Mouse (Mus musculus) MEL (cell line): ENCODE results near the gene Hist1h2be. TPM values are rescaled to one million over a fixed set of nuclear protein-coding genes. Genes with fewer than 3 reads are reported as not detected.
A peak's percentile ranks its signal among the peaks of the same experiment; 100 is the strongest.
"Not testable (repeated sequence)": the region's sequence is repeated elsewhere in the genome, so short reads cannot be mapped to it uniquely, and the experiment has no call there.

Experiments used
- DNase-seq: peaks from one replicate; pipeline ENCODE4 v3.0.0; 2011; ENCODE audit warnings: low read depth, low spot score
- H3K27ac ChIP-seq: 2 replicates; pipeline ENCODE4 v1.5.1; 2012; ENCODE audit warnings: low read depth, mild to moderate bottlenecking, control low read depth, low read length, moderate library complexity; ENCODE audit not compliant: control insufficient read depth
- H3K27me3 ChIP-seq, 2 experiments: fragments of 150-350 bp in 1 of 2; sonication (generic) in 1 of 2; 2 replicates each; pipeline ENCODE4 v1.6.1; 2012; ENCODE audit warnings: low read length in 2 of 2, mild to moderate bottlenecking in 2 of 2, improper control_type of control experiment in 1 of 2, moderate library complexity in 1 of 2; ENCODE audit not compliant: insufficient read depth in 2 of 2, control insufficient read depth in 1 of 2
- H3K36me3 ChIP-seq, 2 experiments: 2 replicates each; pipeline ENCODE4 v1.6.1; 2012 to 2014; ENCODE audit warnings: low read length in 2 of 2, improper control_type of control experiment in 1 of 2, inconsistent platforms in 1 of 2, mild to moderate bottlenecking in 1 of 2; ENCODE audit not compliant: insufficient read depth in 2 of 2, control insufficient read depth in 1 of 2
- H3K4me1 ChIP-seq, 2 experiments: fragments of 150-350 bp in 1 of 2; sonication (generic) in 1 of 2; 2 replicates each; pipeline ENCODE4 v1.6.1; 2012; ENCODE audit warnings: low read length in 2 of 2, improper control_type of control experiment in 1 of 2, mild to moderate bottlenecking in 1 of 2; ENCODE audit not compliant: insufficient read depth in 2 of 2, control insufficient read depth in 1 of 2
- H3K4me3 ChIP-seq, 2 experiments: fragments of 150-350 bp in 1 of 2; sonication (generic) in 1 of 2; 2 replicates each; pipeline ENCODE4 v1.5.1; 2012; ENCODE audit warnings: low read depth in 2 of 2, low read length in 2 of 2, mild to moderate bottlenecking in 2 of 2, moderate library complexity in 2 of 2, control low read depth in 1 of 2, improper control_type of control experiment in 1 of 2; ENCODE audit not compliant: control insufficient read depth in 1 of 2, insufficient read depth in 1 of 2
- H3K79me2 ChIP-seq: 2 replicates; pipeline ENCODE4 v1.6.1; 2012; ENCODE audit warnings: mild to moderate bottlenecking, low read length, moderate library complexity; ENCODE audit not compliant: control insufficient read depth, poor library complexity, insufficient read depth
- H3K9ac ChIP-seq: 2 replicates; pipeline ENCODE4 v1.6.1; 2012; ENCODE audit warnings: low read depth, mild to moderate bottlenecking, control low read depth, low read length, moderate library complexity; ENCODE audit not compliant: control insufficient read depth, poor library complexity, severe bottlenecking
- H3K9me3 ChIP-seq: fragments of 150-350 bp; sonication (generic); replicated peaks from 2 replicates; pipeline ENCODE4 v1.6.1; 2012; ENCODE audit warnings: mild to moderate bottlenecking, low read length, improper control_type of control experiment, moderate library complexity; ENCODE audit not compliant: insufficient read depth
- BHLHE40 ChIP-seq: IDR thresholded peaks from 2 replicates; pipeline ENCODE4 v1.6.1; 2012; ENCODE audit warnings: low read depth, mild to moderate bottlenecking, inconsistent platforms, low read length, improper control_type of control experiment, borderline replicate concordance
- CHD1 ChIP-seq: IDR thresholded peaks from 2 replicates; pipeline ENCODE4 v1.6.1; 2012; ENCODE audit warnings: low read depth, mild to moderate bottlenecking, inconsistent platforms, low read length, improper control_type of control experiment
- CTCF ChIP-seq, 3 experiments: IDR thresholded peaks in 2 of 3; conservative IDR thresholded peaks in 1 of 3; 2 replicates each; pipeline ENCODE4 v1.5.1; 2011 to 2012; ENCODE audit warnings: low read length in 3 of 3, low read depth in 2 of 3, mild to moderate bottlenecking in 2 of 3, improper control_type of control experiment in 1 of 3, inconsistent platforms in 1 of 3, mixed read lengths in 1 of 3, moderate library complexity in 1 of 3; ENCODE audit not compliant: control insufficient read depth in 1 of 3, insufficient read depth in 1 of 3, poor library complexity in 1 of 3, severe bottlenecking in 1 of 3
- ELF1 ChIP-seq: IDR thresholded peaks from 2 replicates; pipeline ENCODE4 v1.6.1; 2014; ENCODE audit warnings: low read depth, mild to moderate bottlenecking, inconsistent platforms, low read length, improper control_type of control experiment, moderate library complexity
- GABPA ChIP-seq: IDR thresholded peaks from 2 replicates; pipeline ENCODE4 v1.6.1; 2012; ENCODE audit warnings: low read depth, mild to moderate bottlenecking, inconsistent platforms, low read length, improper control_type of control experiment, moderate library complexity
- GATA1 ChIP-seq: IDR thresholded peaks from 2 replicates; pipeline ENCODE4 v1.6.1; 2011; ENCODE audit warnings: low read depth, low read length, improper control_type of control experiment
- KAT2A ChIP-seq: conservative IDR thresholded peaks from 2 replicates; pipeline ENCODE4 v1.6.1; 2012; ENCODE audit warnings: low read depth, low read length, improper control_type of control experiment, inconsistent platforms
- MAFK ChIP-seq: IDR thresholded peaks from 2 replicates; pipeline ENCODE4 v1.6.1; 2011; ENCODE audit warnings: low read depth, mild to moderate bottlenecking, low read length, improper control_type of control experiment, borderline replicate concordance
- MXI1 ChIP-seq: IDR thresholded peaks from 2 replicates; pipeline ENCODE4 v1.6.1; 2011; ENCODE audit warnings: mild to moderate bottlenecking, low read depth, low read length, improper control_type of control experiment
- MYC ChIP-seq: IDR thresholded peaks from 2 replicates; pipeline ENCODE4 v1.6.1; 2011; ENCODE audit warnings: low read depth, mild to moderate bottlenecking, low read length, improper control_type of control experiment, moderate library complexity
- POLR2A ChIP-seq, 2 experiments: IDR thresholded peaks; 2 replicates each; pipeline ENCODE4 v1.6.1; 2011 to 2012; ENCODE audit warnings: low read length in 2 of 2, mild to moderate bottlenecking in 2 of 2, control low read depth in 1 of 2, improper control_type of control experiment in 1 of 2, low read depth in 1 of 2, moderate library complexity in 1 of 2; ENCODE audit not compliant: control insufficient read depth in 1 of 2, insufficient read depth in 1 of 2, poor library complexity in 1 of 2
- POLR2AphosphoS5 ChIP-seq: IDR thresholded peaks from 2 replicates; pipeline ENCODE4 v1.6.1; 2012; ENCODE audit warnings: low read depth, borderline replicate concordance, mild to moderate bottlenecking, inconsistent platforms, low read length, moderate library complexity, mixed read lengths
- SMC3 ChIP-seq: IDR thresholded peaks from 2 replicates; pipeline ENCODE4 v1.6.1; 2011; ENCODE audit warnings: low read depth, low read length, improper control_type of control experiment
- USF1 ChIP-seq: IDR thresholded peaks from 2 replicates; pipeline ENCODE4 v1.6.1; 2014; ENCODE audit warnings: low read depth, mild to moderate bottlenecking, inconsistent platforms, low read length, improper control_type of control experiment, moderate library complexity
- USF2 ChIP-seq, 2 experiments: IDR thresholded peaks; 2 replicates each; pipeline ENCODE4 v1.6.1; 2011 to 2012; ENCODE audit warnings: improper control_type of control experiment in 2 of 2, low read length in 2 of 2, borderline replicate concordance in 1 of 2, inconsistent platforms in 1 of 2, low read depth in 1 of 2, mild to moderate bottlenecking in 1 of 2; ENCODE audit not compliant: insufficient read depth in 1 of 2
- ZMIZ1 ChIP-seq: IDR thresholded peaks from 2 replicates; pipeline ENCODE4 v1.6.1; 2012; ENCODE audit warnings: low read depth, mild to moderate bottlenecking, inconsistent platforms, low read length, improper control_type of control experiment, moderate library complexity
- ZNF384 ChIP-seq: IDR thresholded peaks from 2 replicates; pipeline ENCODE4 v1.6.1; 2012; ENCODE audit warnings: low read depth, mild to moderate bottlenecking, inconsistent platforms, low read length, improper control_type of control experiment
- polyA plus RNA-seq, 2 experiments: library from polyadenylated mRNA; stranded (reverse) in 1 of 2; unstranded in 1 of 2; fragments of >175 nt in 1 of 2; fragments of >200 nt in 1 of 2; gene quantifications; 2 replicates each; pipeline versions ENCODE4 v1.2.1 to v1.2.4; 2012; ENCODE audit warnings: low replicate concordance in 2 of 2, low read depth in 1 of 2; ENCODE audit not compliant: insufficient read length in 2 of 2, insufficient read depth in 1 of 2, missing spikeins in 1 of 2
- total RNA-seq: library from RNA; depleted of rRNA; stranded (reverse); fragments of 300-350 nt; gene quantifications from 2 replicates; pipeline ENCODE4 v1.2.3, GENCODE M21; 2012

Hist1h2be gene
- total and polyA plus RNA-seq, 3 experiments, result 0.49 to 237 TPM; not detected in 1

GRCm38 (mm10) chr13:23571022-23571503 is 49.9 kb downstream of the Hist1h2be start, which contains the start of the genes Hist1h2ae and Hist1h2bg (continued):
- no peak for TF ChIP-seq USF1
- no peak for TF ChIP-seq USF2 (IDR thresholded peaks at IDR 0.05; ENCODE audit: borderline replicate concordance in 1 of 2, insufficient read depth in 1 of 2, low read depth in 1 of 2, low read length in 2 of 2)
- TF ChIP-seq, all 39 proteins: peak for 3

GRCm38 (mm10) chr13:23570261-23571021 is 50.5 kb downstream of the Hist1h2be start:
- not testable (repeated sequence) for H3K27me3 ChIP-seq, H3K4me1 ChIP-seq, H3K79me2 ChIP-seq, H3K9me3 ChIP-seq
- peak overlapping the region; percentile 82 for H3K9ac ChIP-seq
- H3K27ac ChIP-seq, result peak overlapping the region; percentile 98
- peak; percentile 82 for DNase-seq
- peak; percentile 71 to 86 for TF ChIP-seq POLR2A (IDR thresholded peaks at IDR 0.05; ENCODE audit: control insufficient read depth in 1 of 2, insufficient read depth in 1 of 2, low read depth in 1 of 2, low read length in 2 of 2, poor library complexity in 1 of 2)
- H3K4me3 ChIP-seq, result peak overlapping the region; percentile 2 to 42
- peaks cover 0 to 21% of the 10 kb centered on the region in 2 experiments; a peak in 2 of 4 replicates for H3K36me3 ChIP-seq

GRCm38 (mm10) chr13:23564482-23564881 is 56.4 kb downstream of the Hist1h2be start:
- peak overlapping the region; percentile 100; the same call in 1 of the 2 replicates for H3K27ac ChIP-seq
- no peak overlapping the region for H3K9ac ChIP-seq

More at GRCm38 (mm10) chr13:23564482-23564881, 56.4 kb downstream of the Hist1h2be start:
- H3K9me3 ChIP-seq, result no peaks in the 10 kb centered on the region
- TF ChIP-seq USF1, result no peak
- no peak for TF ChIP-seq BHLHE40
- TF ChIP-seq POLR2AphosphoS5, result no peak
- TF ChIP-seq ZMIZ1, result no peak
- TF ChIP-seq KAT2A, result no peak
- TF ChIP-seq ELF1, result no peak
- TF ChIP-seq CHD1, result no peak
- TF ChIP-seq SMC3, result no peak
- no peak for TF ChIP-seq GATA1
- TF ChIP-seq CTCF (IDR thresholded peaks at IDR 0.05 in 2 of 3, conservative IDR thresholded peaks at IDR 0.05 in 1 of 3; ENCODE audit: control insufficient read depth in 1 of 3, insufficient read depth in 1 of 3, low read depth in 2 of 3, low read length in 3 of 3, poor library complexity in 1 of 3, severe bottlenecking in 1 of 3), result no peak
- TF ChIP-seq ZNF384, result no peak
- TF ChIP-seq MYC, result no peak
- TF ChIP-seq MXI1, result no peak
- no peak for TF ChIP-seq MAFK
- no peak for TF ChIP-seq GABPA
- TF ChIP-seq, all 39 proteins: peak for 0
- Histone ChIP-seq H3K27me3 (no peaks in the 10 kb centered on the region), H3K79me2 (no peaks in the 10 kb centered on the region; the same call in 1 of the 2 replicates), H3K4me1 (peaks cover 4 to 8% of the 10 kb centered on the region in 2 experiments; a peak in 3 of 4 replicates), H3K4me3 (no peak overlapping the region), H3K36me3 (peaks cover 0 to 24% of the 10 kb centered on the region in 2 experiments; a peak in 2 of 4 replicates)
- no peak for DNase-seq
